Mouse (Mus musculus) hindbrain, embryonic 11.5 days (tissue): Measurements from ENCODE around the gene Serpinb3a. TPM values are rescaled to one million over a fixed set of nuclear protein-coding genes. Genes with fewer than 3 reads are reported as not detected.
"Not testable (repeated sequence)": the region's sequence is repeated elsewhere in the genome, so short reads cannot be mapped to it uniquely, and the experiment has no call there.

ENCODE experiments used
- ATAC-seq: fragments of 200-750 bp; cut with Nextera tagmentation; 2 replicates; pipeline ENCODE4 v1.8.0; 2017; ENCODE audit warnings: mild to moderate bottlenecking, moderate TSS enrichment, moderate library complexity; ENCODE audit not compliant: low FRiP score
- DNase-seq: peaks from one replicate; pipeline ENCODE4 v3.0.0-alpha.2; 2015; ENCODE audit warnings: low spot score
- H3K27ac ChIP-seq: fragments of 300-500 bp; sonication (generic); 2 replicates; pipeline ENCODE4 v1.5.1; 2014; ENCODE audit warnings: mild to moderate bottlenecking, low read depth, low read length
- H3K27me3 ChIP-seq: fragments of 300-500 bp; sonication (generic); 2 replicates; pipeline ENCODE4 v1.6.1; 2014; ENCODE audit warnings: mild to moderate bottlenecking, low read length, moderate library complexity, mixed read lengths; ENCODE audit not compliant: control insufficient read depth, insufficient read depth
- H3K36me3 ChIP-seq: fragments of 300-500 bp; sonication (generic); 2 replicates; pipeline ENCODE4 v1.6.1; 2014; ENCODE audit warnings: mild to moderate bottlenecking, low read length, moderate library complexity, mixed read lengths; ENCODE audit not compliant: control insufficient read depth, insufficient read depth
- H3K4me1 ChIP-seq: fragments of 300-500 bp; sonication (generic); replicated peaks from 2 replicates; pipeline ENCODE4 v1.6.1; 2014; ENCODE audit warnings: low read length, mixed read lengths; ENCODE audit not compliant: control insufficient read depth, insufficient read depth
- H3K4me2 ChIP-seq: fragments of 300-500 bp; sonication (generic); replicated peaks from 2 replicates; pipeline ENCODE4 v1.6.1; 2014; ENCODE audit warnings: mild to moderate bottlenecking, low read depth, low read length
- H3K4me3 ChIP-seq: fragments of 300-500 bp; sonication (generic); 2 replicates; pipeline ENCODE4 v1.5.1; 2014; ENCODE audit warnings: low read depth, low read length
- H3K9ac ChIP-seq: fragments of 300-500 bp; sonication (generic); 2 replicates; pipeline ENCODE4 v1.6.1; 2014; ENCODE audit warnings: low read depth, low read length
- H3K9me3 ChIP-seq: fragments of 300-500 bp; sonication (generic); 2 replicates; pipeline ENCODE4 v1.6.1; 2016; ENCODE audit warnings: low read length; ENCODE audit not compliant: control insufficient read depth
- WGBS: fragments of 180-500 bp; shearing (Covaris S2); extraction: QIAGEN DNeasy Blood & Tissue Kit; methylation state at CpG from one replicate; pipeline ENCODE4 v1.1.7; 2014; 5-methylcytosine and 5-hydroxymethylcytosine counted together
- polyA plus RNA-seq: library from polyadenylated mRNA; unstranded; fragments of >200 nt; fragmentation: Nextera tagmentation; extraction: Ambion mirVana; gene quantifications from 2 replicates; pipeline ENCODE4 v1.2.1, GENCODE M21; 2014

Serpinb3a gene
- polyA plus RNA-seq, result not detected in 2 replicates

DNA sequence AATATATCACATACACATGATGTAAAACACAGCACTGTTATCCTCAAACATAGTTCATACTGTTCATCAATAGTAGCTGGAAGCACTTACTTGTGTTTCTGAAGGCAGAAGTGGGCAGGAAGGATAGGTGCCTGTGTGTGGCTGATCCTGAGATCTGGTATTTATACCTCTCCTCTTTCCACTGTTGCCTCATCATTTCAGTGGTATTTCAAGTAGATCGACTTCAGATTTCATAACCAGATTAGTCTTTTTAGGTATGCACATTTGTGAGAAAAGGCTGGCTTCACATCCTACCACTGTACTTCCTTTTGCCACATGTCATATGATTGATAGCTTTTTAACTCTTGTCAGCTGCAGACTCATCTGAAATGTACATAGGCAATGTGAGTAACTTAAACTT lies at the start of gene Serpinb3a:
Gene Serpinb3a (minus strand): TSS at position 101 of the 400 bp plus-strand sequence.
- Histone ChIP-seq H3K4me1 (no peaks in the 10 kb centered on the region), H3K36me3 (no peaks in the 10 kb centered on the region)

DNA sequence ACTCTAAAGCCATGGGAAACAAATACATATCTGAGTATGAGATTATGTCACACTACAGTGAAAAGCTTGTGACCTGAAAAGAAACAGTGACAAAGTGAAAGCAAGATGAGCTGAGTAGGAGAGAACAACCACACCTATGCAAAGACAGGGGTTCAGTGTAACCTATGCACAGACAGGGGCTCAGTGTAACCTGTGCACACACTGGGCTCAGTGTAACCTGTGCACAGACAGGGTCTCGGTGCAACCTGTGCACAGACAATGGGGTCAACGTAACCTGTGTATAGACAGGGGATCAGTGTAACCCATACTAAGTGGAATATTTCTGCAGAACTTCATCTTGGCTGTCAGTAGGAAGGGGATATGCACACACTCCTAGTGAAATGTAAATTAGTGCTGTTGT lies 46.3 kb upstream of the Serpinb3a start:
- no peak overlapping the region for H3K9ac ChIP-seq
- no peaks in the 10 kb centered on the region for H3K4me1 ChIP-seq
- H3K27ac ChIP-seq, result no peak overlapping the region
- no peak overlapping the region for H3K4me2 ChIP-seq
- WGBS, result 91% methylated on average over 2 of the region's 2 CpGs
- ATAC-seq (no peak), DNase-seq (no peak)
- no peak overlapping the region for H3K4me3 ChIP-seq
- H3K36me3 ChIP-seq, result no peaks in the 10 kb centered on the region
- H3K27me3 ChIP-seq, result no peaks in the 10 kb centered on the region
- H3K9me3 ChIP-seq, result no peaks in the 10 kb centered on the region

More for the DNA sequence above, at the start of gene Serpinb3a:
- H3K4me2 ChIP-seq, result no peak within 1 kb of the TSS
- H3K9me3 ChIP-seq, result no peaks in the 10 kb centered on the region
- H3K27ac ChIP-seq, result no peak within 1 kb of the TSS
- H3K4me3 ChIP-seq, result no peak within 1 kb of the TSS
- WGBS, result 86% methylated on average over 1 of the region's 1 CpGs
- DNase-seq (no peak), ATAC-seq (no peak)
- H3K27me3 ChIP-seq, result no peaks in the 10 kb centered on the region
- no peak within 1 kb of the TSS for H3K9ac ChIP-seq

DNA sequence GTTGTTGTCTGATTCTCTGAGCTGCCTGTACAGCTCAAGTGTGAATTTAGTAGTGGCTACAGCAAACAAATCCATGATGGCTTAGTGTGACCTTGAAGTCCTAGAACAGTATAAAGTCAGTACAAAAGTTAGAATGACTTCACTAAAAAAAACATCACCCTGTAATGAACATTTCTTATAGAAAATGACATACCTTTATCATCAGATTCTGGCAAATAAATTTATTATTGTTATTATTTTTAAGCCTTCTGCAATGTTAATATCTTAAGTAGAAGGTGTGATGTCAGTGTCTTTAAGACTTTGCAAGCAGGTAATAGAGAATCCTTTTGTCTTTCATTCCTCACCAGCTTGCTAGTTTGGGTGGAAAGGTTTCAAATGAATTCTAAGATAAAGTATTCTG lies 31.3 kb upstream of the Serpinb3a start, which contains the start of gene Serpinb3d:
Gene Serpinb3d (minus strand): TSS at position 101 of the 400 bp plus-strand sequence.
- H3K27me3 ChIP-seq, result no peaks in the 10 kb centered on the region
- no peak within 1 kb of the TSS for H3K9ac ChIP-seq
- no peak within 1 kb of the TSS for H3K4me2 ChIP-seq
- no peak within 1 kb of the TSS for H3K4me3 ChIP-seq
- no peaks in the 10 kb centered on the region for H3K36me3 ChIP-seq
- no peak for ATAC-seq
- no peaks in the 10 kb centered on the region for H3K4me1 ChIP-seq
- no peak for DNase-seq
- H3K9me3 ChIP-seq, result no peaks in the 10 kb centered on the region
- no peak within 1 kb of the TSS for H3K27ac ChIP-seq

DNA sequence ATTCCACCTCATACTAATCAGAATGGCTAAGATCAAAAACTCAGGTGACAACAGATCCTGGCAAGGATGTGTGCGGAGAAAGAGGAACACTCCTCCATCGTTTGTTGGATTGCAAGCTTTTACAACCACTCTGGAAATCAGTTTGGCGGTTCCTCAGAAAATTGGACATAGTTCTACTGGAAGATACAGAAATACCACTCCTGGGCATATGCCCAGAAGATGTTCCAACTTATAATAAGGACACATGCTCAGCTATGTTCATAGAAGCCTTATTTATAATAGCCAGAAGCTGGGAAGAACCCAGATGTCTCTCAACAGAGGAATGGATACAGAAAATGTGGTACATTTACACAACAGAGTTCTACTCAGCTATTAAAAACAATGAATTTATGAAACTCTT lies 17.9 kb downstream of the Serpinb3a start:
- not testable (repeated sequence) for DNase-seq, H3K9ac ChIP-seq

DNA sequence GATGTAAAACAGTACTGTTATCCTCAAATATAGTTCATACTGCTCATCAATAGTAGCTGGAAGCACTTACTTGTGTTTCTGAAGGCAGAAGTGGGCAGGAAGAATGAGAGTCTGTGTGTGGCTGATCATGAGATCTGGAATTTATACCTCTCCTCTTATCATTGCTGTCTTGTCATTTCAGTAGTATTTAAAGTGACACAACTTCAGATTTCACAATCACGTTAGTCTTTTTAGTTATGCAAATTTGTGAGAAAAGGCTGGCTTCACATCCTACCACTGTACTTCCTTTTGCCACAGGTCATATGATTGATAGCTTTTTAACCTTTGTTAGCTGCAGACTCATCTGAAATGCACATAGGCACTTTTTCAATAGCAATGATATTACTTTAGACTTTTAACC lies 26.2 kb downstream of the Serpinb3a start:
- H3K9me3 ChIP-seq, result no peaks in the 10 kb centered on the region
- no peaks in the 10 kb centered on the region for H3K4me1 ChIP-seq
- H3K36me3 ChIP-seq, result no peaks in the 10 kb centered on the region
- DNase-seq (no peak), ATAC-seq (no peak)
- H3K27ac ChIP-seq, result no peak overlapping the region
- H3K27me3 ChIP-seq, result no peaks in the 10 kb centered on the region
- no peak overlapping the region for H3K4me2 ChIP-seq
- no peak overlapping the region for H3K9ac ChIP-seq
- 63% methylated on average over 1 of the region's 1 CpGs for WGBS
- no peak overlapping the region for H3K4me3 ChIP-seq

More for the DNA sequence above, 17.9 kb downstream of the Serpinb3a start:
- not testable (repeated sequence) for ATAC-seq, H3K36me3 ChIP-seq, H3K4me2 ChIP-seq, H3K9me3 ChIP-seq, H3K4me1 ChIP-seq, H3K27me3 ChIP-seq, H3K4me3 ChIP-seq, H3K27ac ChIP-seq
- 89% methylated on average over 3 of the region's 3 CpGs for WGBS

DNA sequence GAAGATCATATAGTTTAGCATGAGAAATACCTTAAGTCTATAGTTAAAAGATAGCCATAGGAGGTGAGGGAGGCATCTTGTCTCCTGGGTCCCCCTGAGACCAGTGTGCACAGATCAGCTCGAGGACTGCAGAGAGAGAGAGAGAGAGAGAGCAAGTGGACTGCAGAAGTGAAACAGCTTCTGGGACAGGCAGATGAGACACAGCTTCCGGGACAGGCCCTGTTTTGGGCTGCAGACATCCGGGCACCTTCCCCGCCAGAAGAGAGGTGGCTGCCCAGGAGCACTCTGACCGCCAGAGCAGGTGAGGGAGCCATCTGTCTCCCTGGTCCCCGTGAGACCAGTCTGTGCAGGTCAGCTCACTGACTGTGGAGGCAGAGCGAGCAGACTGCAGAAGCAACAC lies 36.9 kb downstream of the Serpinb3a start:
- no peaks in the 10 kb centered on the region for H3K9me3 ChIP-seq
- no peak overlapping the region for H3K27ac ChIP-seq
- H3K9ac ChIP-seq, result no peak overlapping the region
- ATAC-seq (no peak), DNase-seq (no peak)
- WGBS, result 85% methylated on average over 7 of the region's 7 CpGs
- H3K27me3 ChIP-seq, result no peaks in the 10 kb centered on the region
- H3K4me3 ChIP-seq, result no peak overlapping the region
- no peaks in the 10 kb centered on the region for H3K4me1 ChIP-seq
- no peak overlapping the region for H3K4me2 ChIP-seq
- no peaks in the 10 kb centered on the region for H3K36me3 ChIP-seq

DNA sequence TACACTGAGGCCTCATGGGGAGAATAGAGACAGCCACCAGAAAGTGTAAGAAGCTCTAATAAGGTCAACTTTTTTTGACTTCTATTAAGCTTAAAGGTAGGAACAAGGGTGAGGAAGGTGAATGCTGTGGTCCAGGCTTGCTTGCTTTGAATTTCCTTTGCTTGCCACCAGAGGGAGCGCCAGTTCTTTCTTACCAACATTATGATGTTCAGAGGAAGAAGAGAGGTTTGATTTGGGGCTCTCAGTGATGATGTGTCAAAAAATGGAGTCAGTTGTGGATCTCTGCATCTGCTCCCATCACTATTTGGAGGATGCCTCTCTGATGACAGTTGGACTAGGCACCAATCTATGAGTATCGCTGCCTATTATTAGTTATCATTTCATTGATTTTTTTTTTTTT lies 37.6 kb downstream of the Serpinb3a start:
- DNase-seq (peak; percentile 48), ATAC-seq (no peak; the same call in 1 of the 2 replicates)
- Histone ChIP-seq H3K9ac (no peak overlapping the region), H3K4me1 (no peaks in the 10 kb centered on the region), H3K27ac (no peak overlapping the region), H3K36me3 (no peaks in the 10 kb centered on the region), H3K27me3 (no peaks in the 10 kb centered on the region), H3K4me3 (no peak overlapping the region), H3K4me2 (no peak overlapping the region), H3K9me3 (no peaks in the 10 kb centered on the region)
- 43% methylated on average over 2 of the region's 2 CpGs for WGBS

DNA sequence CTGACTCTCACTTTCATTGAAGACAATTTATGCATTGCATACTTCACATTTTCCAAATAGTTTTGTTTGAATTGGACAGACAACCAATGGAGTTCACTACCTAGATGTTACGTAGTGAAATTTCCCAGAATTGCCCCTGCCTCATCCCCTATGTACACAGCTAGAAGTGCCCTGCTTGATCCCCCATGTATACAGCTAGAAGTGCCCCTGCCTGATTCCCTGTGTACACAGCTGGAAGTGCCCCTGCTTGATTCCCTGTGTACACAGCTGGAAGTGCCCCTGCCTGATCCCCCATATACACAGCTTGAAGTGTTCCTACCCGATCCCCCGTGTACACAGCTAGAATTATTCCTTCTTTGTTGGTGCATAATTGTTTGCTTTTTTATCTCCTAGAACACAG lies 45.8 kb downstream of the Serpinb3a start:
- Histone ChIP-seq H3K4me2 (no peak overlapping the region), H3K4me1 (no peaks in the 10 kb centered on the region), H3K27ac (no peak overlapping the region), H3K27me3 (no peaks in the 10 kb centered on the region), H3K4me3 (no peak overlapping the region), H3K9ac (no peak overlapping the region), H3K36me3 (no peaks in the 10 kb centered on the region), H3K9me3 (no peaks in the 10 kb centered on the region)
- no peak for ATAC-seq
- DNase-seq, result no peak
- 68% methylated on average over 3 of the region's 3 CpGs for WGBS

DNA sequence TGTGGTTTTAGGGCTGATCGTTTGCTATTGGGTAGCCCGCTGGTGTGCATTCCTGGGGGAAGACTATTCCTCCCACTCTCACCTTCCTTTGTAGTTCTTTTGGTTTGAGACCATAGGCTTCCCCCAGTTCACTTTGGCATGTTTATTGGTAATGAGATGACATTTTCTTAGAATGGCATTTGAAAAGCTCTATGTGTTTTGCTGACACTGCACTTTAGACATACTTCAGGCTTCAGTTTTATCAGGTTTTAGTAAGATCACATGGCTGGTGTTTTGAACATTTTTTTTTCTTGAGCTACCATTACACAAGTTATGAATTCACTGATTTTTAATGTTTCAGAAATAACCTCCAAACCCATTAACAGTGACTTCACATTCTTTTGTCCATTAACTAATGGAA lies 50.3 kb downstream of the Serpinb3a start:
- H3K9me3 ChIP-seq, result no peaks in the 10 kb centered on the region
- H3K9ac ChIP-seq, result no peak overlapping the region
- H3K36me3 ChIP-seq, result no peaks in the 10 kb centered on the region
- no peak overlapping the region for H3K4me3 ChIP-seq
- H3K4me2 ChIP-seq, result no peak overlapping the region
- H3K4me1 ChIP-seq, result no peaks in the 10 kb centered on the region
- H3K27ac ChIP-seq, result no peak overlapping the region
- ATAC-seq, result no peak
- no peak for DNase-seq
- 84% methylated on average over 2 of the region's 2 CpGs for WGBS
- no peaks in the 10 kb centered on the region for H3K27me3 ChIP-seq
